Mouse (Mus musculus) layer of hippocampus, postnatal 10 days (tissue): ENCODE results near the gene Nanos3. TPM values are rescaled to one million over a fixed set of nuclear protein-coding genes. Genes with fewer than 3 reads are reported as not detected.

Experiments used
- DNase-seq, 2 experiments: peaks; one replicate each; pipeline ENCODE4 v3.0.0; 2021; ENCODE audit warnings: low spot score in 2 of 2
- microRNA-seq, 2 experiments: library from miRNA; unstranded; fragments of <30 nt; microRNA quantifications; one replicate each; pipeline ENCODE4 v1.2.0; 2021
- total RNA-seq, 2 experiments: library from RNA; stranded (reverse); gene quantifications; 2 replicates each; pipeline ENCODE4 v1.2.3; 2021

Gene Nanos3
- total RNA-seq, 2 experiments from 2014 or later, result 7.8 to 8.4 TPM

- no peak for DNase-seq
These were observed 54.2 kb downstream of the Nanos3 start for GRCm38 (mm10) chr8:84130806-84131205.

- DNase-seq, result no peak
These were observed 56.7 kb downstream of the Nanos3 start for GRCm38 (mm10) chr8:84128277-84128676.

DNA sequence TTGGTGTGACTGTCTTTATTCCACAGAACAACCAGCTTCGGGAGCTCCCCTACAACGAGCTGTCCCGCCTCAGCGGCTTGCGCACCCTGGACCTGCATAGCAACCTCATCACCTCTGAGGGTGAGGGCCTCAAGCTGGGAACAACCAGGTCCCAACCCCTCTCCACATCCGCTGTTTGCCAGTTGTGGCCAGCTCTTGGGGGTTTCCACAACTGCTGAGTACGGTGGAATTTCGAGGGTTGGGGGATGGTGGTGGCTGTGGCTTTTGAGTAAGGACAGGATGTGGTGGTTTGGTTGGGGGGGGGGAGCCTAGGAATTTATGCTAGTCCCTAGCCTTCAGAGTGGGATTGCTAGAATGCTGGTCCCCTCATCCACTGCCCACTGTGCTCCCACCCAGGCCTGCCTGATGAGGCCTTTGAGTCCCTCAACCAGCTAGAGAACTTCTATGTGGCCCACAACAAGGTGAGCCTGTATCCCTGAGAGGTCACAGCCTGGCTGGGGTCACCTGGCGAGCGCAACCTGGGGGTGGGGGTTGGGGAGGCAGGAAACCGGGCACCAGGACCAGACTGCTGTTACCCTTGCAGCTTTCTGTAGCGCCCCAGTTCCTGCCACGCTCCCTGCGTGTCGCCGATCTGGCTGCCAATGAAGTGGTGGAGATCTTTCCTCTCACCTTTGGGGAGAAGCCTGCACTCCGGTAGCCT lies 57.7 kb downstream of the Nanos3 start:
- no peak for DNase-seq

- no peak for DNase-seq
These were observed 58.3 kb downstream of the Nanos3 start for GRCm38 (mm10) chr8:84126742-84127141.

- no peak for DNase-seq
These were observed 59.4 kb downstream of the Nanos3 start, which contains the start of gene Podnl1 for GRCm38 (mm10) chr8:84125656-84126055. Gene Podnl1 (plus strand): TSS chr8:84125989.

Small RNA genes within 50 kb of the gene (microRNA-seq; reads per million reads assigned to microRNA genes)
- gene Gm25110 (0 reads per million in 2 experiments), gene Mir181c (2,858 to 3,165 reads per million in 2 experiments), gene Mir181d (5,171 reads per million in 2 experiments), gene Mir23a (4,213 to 5,941 reads per million in 2 experiments), gene Mir24-2 (0 reads per million in 2 experiments), gene Mir27a (58.5 to 114 reads per million in 2 experiments), gene Mir3074-2 (0 reads per million in 2 experiments)

Other genes with a start within 250 kb of the Nanos3 start
- under 1 TPM; 0.22 to 0.37 TPM for gene Gm10644, start 230.0 kb downstream of the Nanos3 start, total RNA-seq
- gene Asf1b, start 229.7 kb downstream of the Nanos3 start, total RNA-seq, result 1 to 10 TPM; 2.0 to 2.1 TPM
- 100 to 1,000 TPM; 240 to 254 TPM for gene Prkaca, start 212.2 kb downstream of the Nanos3 start, total RNA-seq
- gene Samd1, start 187.5 kb downstream of the Nanos3 start, total RNA-seq, result 10 to 100 TPM; 54.1 to 56.4 TPM
- under 1 TPM; 0.49 to 0.66 TPM for gene 1700067K01Rik, start 183.7 kb downstream of the Nanos3 start, total RNA-seq
- gene 2210011C24Rik, start 173.0 kb downstream of the Nanos3 start, total RNA-seq, result not detected
- gene Palm3, start 163.7 kb downstream of the Nanos3 start, total RNA-seq, result 10 to 100 TPM; 11.2 to 13.5 TPM
- 1 to 10 TPM; 1.4 to 1.7 TPM for gene Il27ra, start 142.6 kb downstream of the Nanos3 start, total RNA-seq
- not detected for gene Rln3, start 140.2 kb downstream of the Nanos3 start, total RNA-seq
- 1 to 10 TPM; 3.0 to 5.3 TPM for gene Gm10643, start 120.1 kb downstream of the Nanos3 start, total RNA-seq
- 10 to 100 TPM; 20.9 to 21.5 TPM for gene Rfx1, start 118.4 kb downstream of the Nanos3 start, total RNA-seq
- gene Dcaf15, start 80.4 kb downstream of the Nanos3 start, total RNA-seq, result 10 to 100 TPM; 31.8 to 31.9 TPM
- not detected for gene Podnl1, start 59.2 kb downstream of the Nanos3 start, total RNA-seq
- 10 to 100 TPM; 59.8 to 68.1 TPM for gene Cc2d1a, start 37.3 kb downstream of the Nanos3 start, total RNA-seq
- 1 to 10 TPM; 1.5 to 1.7 TPM for gene 4930432K21Rik, start 37.2 kb downstream of the Nanos3 start, total RNA-seq
- 10 to 100 TPM; 18.0 to 18.3 TPM for gene Zswim4, start 51.8 kb upstream of the Nanos3 start, total RNA-seq
- gene D8Ertd738e, start 64.5 kb upstream of the Nanos3 start, total RNA-seq, result 100 to 1,000 TPM; 138 to 140 TPM
- 10 to 100 TPM; 27.4 to 29.0 TPM for gene Mri1, start 72.1 kb upstream of the Nanos3 start, total RNA-seq
- gene Ccdc130, start 85.2 kb upstream of the Nanos3 start, total RNA-seq, result 10 to 100 TPM; 22.1 to 25.5 TPM
- 100 to 1,000 TPM; 222 to 231 TPM for gene Cacna1a, start 203.2 kb upstream of the Nanos3 start, total RNA-seq